Mouse (Mus musculus) retina, postnatal 7 days (tissue): Measurements from ENCODE around the gene Stt3b.
A peak's percentile ranks its signal among the peaks of the same experiment; 100 is the strongest.

ENCODE experiments used
- DNase-seq: peaks from one replicate; pipeline ENCODE4 v3.0.0-alpha.2; 2012; ENCODE audit warnings: low read depth, low spot score

The Stt3b gene

GRCm38 (mm10) chr9:115215830-115216701 is 94.2 kb downstream of the Stt3b start:
- peak; percentile 23 for DNase-seq

DNA sequence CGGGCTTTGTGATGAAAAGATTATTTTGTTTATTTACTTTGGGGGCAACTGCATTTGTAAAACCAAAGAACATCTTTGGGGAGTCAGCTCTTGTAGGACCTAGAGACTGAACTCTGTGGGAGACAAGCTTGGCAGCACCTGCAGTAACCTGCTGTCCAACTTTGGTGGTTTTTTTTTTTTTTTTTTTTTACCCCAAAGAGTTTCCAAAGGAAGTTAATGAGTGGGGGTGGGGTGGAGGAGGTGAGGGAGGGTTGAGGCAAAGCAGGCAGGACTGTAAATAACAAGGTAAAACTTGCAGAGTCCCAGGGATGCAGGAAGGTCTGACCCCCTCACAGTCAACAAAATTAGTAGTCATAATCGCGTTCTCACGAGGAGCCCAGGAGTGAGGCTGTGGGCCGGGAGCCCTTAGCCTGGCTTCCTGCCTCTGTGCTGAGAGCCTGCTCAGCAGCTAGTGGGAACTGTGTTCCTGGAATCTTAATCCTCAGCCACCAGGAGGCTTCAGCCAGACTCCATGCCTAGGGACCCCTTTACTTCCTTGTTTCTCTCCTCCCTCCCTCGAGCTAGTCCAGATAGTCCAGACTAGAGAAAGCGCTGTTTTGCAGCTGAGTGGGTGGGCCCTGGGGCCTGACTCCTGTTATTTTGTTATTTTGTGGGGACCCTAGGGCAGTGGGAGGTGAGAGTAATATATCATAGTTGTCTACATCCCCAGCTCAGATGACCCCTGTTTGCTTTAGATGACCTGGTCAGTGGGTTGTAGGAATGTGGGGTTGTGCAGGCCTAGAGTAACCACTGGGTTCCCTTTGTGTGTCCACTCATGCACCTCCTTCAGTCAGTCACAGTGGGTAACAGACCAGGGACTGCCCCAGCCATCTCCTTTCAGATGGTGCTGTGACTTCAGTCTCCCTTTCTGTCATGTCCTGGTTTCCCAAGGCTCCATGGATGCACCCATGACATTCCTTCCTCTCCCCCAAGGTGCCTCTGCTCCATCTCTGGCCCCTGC is 95.3 kb downstream of the Stt3b start:
- DNase-seq, result no peak

- no peak for DNase-seq
Measured at GRCm38 (mm10) chr9:115213755-115214264, 96.4 kb downstream of the Stt3b start.

GRCm38 (mm10) chr9:115210535-115210934 is 99.7 kb downstream of the Stt3b start:
- no peak for DNase-seq

- DNase-seq, result no peak
Measured at GRCm38 (mm10) chr9:115209737-115210136, 100.5 kb downstream of the Stt3b start.

GRCm38 (mm10) chr9:115206219-115206618 is 104.0 kb downstream of the Stt3b start:
- no peak for DNase-seq

DNA sequence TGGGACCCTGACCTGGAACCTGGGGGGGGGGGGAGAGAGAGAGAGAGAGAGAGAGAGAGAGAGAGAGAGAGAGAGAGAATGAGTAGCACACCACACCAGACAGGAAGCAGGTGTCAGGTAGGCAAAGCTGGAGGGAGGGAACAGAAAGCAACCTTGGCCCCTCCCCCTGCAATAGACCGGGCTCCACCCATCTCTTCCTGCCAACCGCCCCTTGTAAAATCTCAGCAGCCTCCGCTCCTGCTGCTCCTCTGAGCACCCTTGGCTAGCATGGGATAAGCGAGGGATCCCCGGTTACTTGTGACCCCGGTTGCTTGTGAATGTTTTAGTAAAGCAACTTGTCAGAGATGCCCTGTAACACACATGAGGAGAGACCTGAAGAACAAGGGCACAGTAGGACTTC is 104.7 kb downstream of the Stt3b start:
- no peak for DNase-seq

DNA sequence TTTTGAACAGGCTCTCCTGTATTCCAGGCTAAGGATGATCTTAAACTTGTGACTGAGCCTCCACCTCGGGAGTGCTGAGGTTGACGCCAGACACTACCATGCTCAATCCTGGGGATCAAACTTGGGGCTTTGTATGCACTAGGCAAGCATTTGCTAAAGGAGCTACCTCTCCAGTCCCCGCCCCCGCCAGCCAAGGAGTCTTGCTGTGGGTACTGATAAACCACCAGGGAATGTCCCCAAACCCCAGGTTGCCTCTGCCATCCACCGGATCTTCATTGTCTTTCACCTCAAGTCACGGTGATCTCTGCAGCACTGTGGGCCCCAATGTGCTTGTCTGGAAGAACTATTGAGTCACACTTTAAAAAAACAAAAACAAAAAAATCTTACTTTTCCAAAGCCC is 107.1 kb downstream of the Stt3b start:
- DNase-seq, result no peak

DNA sequence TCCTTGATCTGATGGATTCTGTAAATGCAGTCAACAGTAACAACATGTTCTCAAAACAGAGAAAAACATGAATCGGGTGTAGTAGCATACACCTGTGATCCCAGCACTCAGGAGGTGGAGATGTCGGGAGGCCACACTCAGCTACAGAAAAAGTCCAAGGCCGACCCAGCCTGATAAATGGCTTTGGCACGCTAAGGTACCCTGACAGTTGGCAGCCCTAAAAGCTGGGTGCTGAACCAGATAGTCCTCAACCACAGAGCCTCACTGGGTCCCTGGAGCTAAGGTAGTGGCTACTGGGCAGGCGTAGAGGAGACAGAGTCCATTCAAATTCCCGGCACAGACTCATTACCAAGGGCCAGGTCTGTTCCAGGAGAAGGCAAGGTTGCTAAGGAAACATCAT is 109.0 kb downstream of the Stt3b start:
- no peak for DNase-seq

- no peak for DNase-seq
Measured at GRCm38 (mm10) chr9:115200166-115200862, 109.9 kb downstream of the Stt3b start.

- DNase-seq, result no peak
Measured at GRCm38 (mm10) chr9:115197082-115197481, 113.1 kb downstream of the Stt3b start.

DNA sequence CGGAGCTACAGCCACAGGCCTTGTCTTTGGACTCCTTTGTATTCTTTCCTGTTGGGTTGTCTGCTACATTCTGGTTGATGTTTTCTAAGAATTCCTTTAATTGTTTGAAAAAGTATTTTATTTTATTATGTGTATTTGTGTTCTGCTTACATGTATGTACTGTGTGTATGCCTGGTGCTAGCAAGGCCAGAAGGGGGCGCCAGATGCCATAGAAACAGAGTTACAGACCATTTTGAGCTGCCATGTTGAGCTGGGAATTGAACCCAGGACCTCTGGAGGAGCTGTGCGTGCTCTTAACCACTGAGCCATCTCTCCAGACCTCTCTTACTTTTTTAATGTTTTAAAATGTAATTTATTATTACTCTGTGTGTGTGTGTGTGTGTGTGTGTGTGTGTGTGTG is 117.3 kb downstream of the Stt3b start:
- DNase-seq, result no peak
